Mouse (Mus musculus) liver, postnatal 0 days (tissue): Measurements from ENCODE around the gene Gm853. TPM values are rescaled to one million over a fixed set of nuclear protein-coding genes. Genes with fewer than 3 reads are reported as not detected.

ENCODE experiments used
- ATAC-seq: fragments of 200-750 bp; cut with Nextera tagmentation; 2 replicates; pipeline ENCODE4 v1.8.0; 2017; ENCODE audit warnings: mild to moderate bottlenecking, moderate library complexity
- DNase-seq: peaks from one replicate; pipeline ENCODE4 v3.0.0-alpha.2; 2016
- H3K27ac ChIP-seq: fragments of 300-500 bp; sonication (generic); 2 replicates; pipeline ENCODE4 v1.5.1; 2014; ENCODE audit warnings: antibody characterized with exemption, moderate library complexity, mild to moderate bottlenecking, low read depth
- H3K27me3 ChIP-seq: fragments of 300-500 bp; sonication (generic); 2 replicates; pipeline ENCODE4 v1.6.1; 2014; ENCODE audit warnings: low read length, control low read depth, mixed read lengths; ENCODE audit not compliant: insufficient read depth
- H3K36me3 ChIP-seq: fragments of 300-500 bp; sonication (generic); replicated peaks from 2 replicates; pipeline ENCODE4 v1.6.1; 2014; ENCODE audit warnings: mild to moderate bottlenecking, control low read depth, low read length, moderate library complexity, mixed read lengths; ENCODE audit not compliant: insufficient read depth
- H3K4me1 ChIP-seq: fragments of 300-500 bp; sonication (generic); 2 replicates; pipeline ENCODE4 v1.6.1; 2014; ENCODE audit warnings: antibody characterized with exemption, mild to moderate bottlenecking, control low read depth; ENCODE audit not compliant: insufficient read depth
- H3K4me2 ChIP-seq: fragments of 300-500 bp; sonication (generic); 2 replicates; pipeline ENCODE4 v1.6.1; 2014; ENCODE audit warnings: low read depth, mild to moderate bottlenecking, low read length, moderate library complexity, mixed read lengths
- H3K4me3 ChIP-seq: fragments of 300-500 bp; sonication (generic); 2 replicates; pipeline ENCODE4 v1.5.1; 2014; ENCODE audit warnings: low read depth, low read length
- H3K9ac ChIP-seq: fragments of 300-500 bp; sonication (generic); replicated peaks from 2 replicates; pipeline ENCODE4 v1.6.1; 2014; ENCODE audit warnings: mild to moderate bottlenecking, moderate library complexity
- H3K9me3 ChIP-seq: fragments of 300-500 bp; sonication (generic); 2 replicates; pipeline ENCODE4 v1.6.1; 2016; ENCODE audit warnings: mild to moderate bottlenecking, control low read depth, low read length, mixed read lengths
- CTCF ChIP-seq: sonication (generic); IDR thresholded peaks from 2 replicates; pipeline ENCODE4 v1.5.1; 2016; ENCODE audit warnings: antibody characterized with exemption, low read depth
- EP300 ChIP-seq: IDR thresholded peaks from 2 replicates; pipeline ENCODE4 v1.6.1; 2016; ENCODE audit warnings: antibody characterized with exemption, low read depth, mild to moderate bottlenecking
- WGBS: fragments of 180-500 bp; shearing (Covaris S2); extraction: QIAGEN DNeasy Blood & Tissue Kit; methylation state at CpG from one replicate; pipeline ENCODE4 v1.1.7; 2014; ENCODE audit not compliant: insufficient replicate concordance; 5-methylcytosine and 5-hydroxymethylcytosine counted together
- polyA plus RNA-seq: library from polyadenylated mRNA; unstranded; fragments of >200 nt; fragmentation: Nextera tagmentation; extraction: Ambion mirVana; gene quantifications from 2 replicates; pipeline ENCODE4 v1.2.1, GENCODE M21; 2015

Gene Gm853
- polyA plus RNA-seq: not detected in 2 replicates

DNA sequence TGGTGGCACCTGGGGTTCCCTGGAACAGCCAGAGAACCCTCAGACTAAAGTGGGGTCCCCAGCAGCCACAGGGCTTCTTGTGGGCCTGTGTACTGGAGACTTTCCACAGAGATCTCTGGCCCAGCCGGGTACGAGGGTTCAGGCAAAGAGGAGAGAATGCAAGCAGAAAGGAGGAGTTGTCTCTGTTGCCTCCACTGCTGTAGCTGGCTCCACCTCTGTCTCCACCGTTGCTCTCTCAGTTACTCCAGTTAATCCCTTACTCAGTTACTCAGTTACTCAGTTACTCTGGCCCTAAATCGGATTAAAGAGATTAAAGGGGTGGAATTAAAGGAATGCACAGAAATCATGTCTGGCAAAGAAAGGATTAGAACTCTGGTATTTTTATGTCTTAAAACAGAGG lies at the start of gene Gm853:
Gene Gm853 (minus strand): TSS at position 223 of the 400 bp plus-strand sequence.
- Histone ChIP-seq H3K27me3 (no peaks in the 10 kb centered on the region), H3K4me1 (no peaks in the 10 kb centered on the region), H3K36me3 (no peaks in the 10 kb centered on the region), H3K4me3 (no peak within 1 kb of the TSS), H3K9me3 (no peaks in the 10 kb centered on the region), H3K27ac (no peak within 1 kb of the TSS), H3K9ac (no peak within 1 kb of the TSS), H3K4me2 (no peak within 1 kb of the TSS)
- 66% methylated on average over 4 of the region's 4 CpGs for WGBS
- DNase-seq (no peak), ATAC-seq (no peak)
- TF ChIP-seq CTCF: no peak
- no peak for TF ChIP-seq EP300

DNA sequence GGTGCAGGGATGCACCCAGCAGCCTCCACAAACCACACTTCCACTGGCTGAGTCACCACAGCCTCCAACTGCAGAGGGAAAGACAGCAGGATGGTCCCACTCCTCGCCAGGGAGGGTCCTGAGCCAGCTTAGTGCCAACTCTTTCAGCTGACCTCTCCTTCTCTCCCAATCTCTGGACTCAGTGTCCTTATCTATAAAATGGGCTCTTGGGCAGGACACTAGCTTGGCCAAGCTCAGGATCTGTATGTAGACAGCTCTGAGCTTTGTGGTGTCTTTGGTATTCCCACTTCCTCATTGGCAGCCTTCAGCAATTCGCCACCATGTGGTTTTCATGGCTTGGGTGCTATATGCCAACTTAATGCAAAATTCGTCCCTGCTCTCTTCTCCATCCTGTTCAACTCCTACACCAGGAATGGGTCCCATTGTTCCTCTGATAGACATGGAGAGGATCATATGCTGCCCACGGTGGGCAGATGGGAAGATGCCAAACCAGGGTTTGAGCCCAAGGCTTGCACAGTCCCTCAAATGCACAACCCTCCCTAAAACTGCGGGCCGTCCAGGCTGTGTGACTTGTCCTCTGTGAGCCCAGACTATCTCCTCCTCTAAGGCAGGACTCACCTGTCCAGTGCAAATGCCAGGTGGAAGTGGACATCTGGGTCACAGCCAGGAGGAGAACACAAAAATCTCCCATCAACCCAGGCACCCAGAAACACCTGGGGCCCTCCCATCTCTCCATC lies 48.6 kb upstream of the Gm853 start:
- ATAC-seq: no peak
- Histone ChIP-seq H3K4me3 (no peak overlapping the region), H3K9ac (no peak overlapping the region), H3K4me1 (peaks cover 10% of the 10 kb centered on the region), H3K9me3 (no peaks in the 10 kb centered on the region), H3K27ac (no peak overlapping the region), H3K4me2 (no peak overlapping the region), H3K36me3 (no peaks in the 10 kb centered on the region), H3K27me3 (peaks cover 34% of the 10 kb centered on the region)
- WGBS: 53% methylated on average over 6 of the region's 6 CpGs
- no peak for DNase-seq
- no peak for TF ChIP-seq EP300
- no peak for TF ChIP-seq CTCF

DNA sequence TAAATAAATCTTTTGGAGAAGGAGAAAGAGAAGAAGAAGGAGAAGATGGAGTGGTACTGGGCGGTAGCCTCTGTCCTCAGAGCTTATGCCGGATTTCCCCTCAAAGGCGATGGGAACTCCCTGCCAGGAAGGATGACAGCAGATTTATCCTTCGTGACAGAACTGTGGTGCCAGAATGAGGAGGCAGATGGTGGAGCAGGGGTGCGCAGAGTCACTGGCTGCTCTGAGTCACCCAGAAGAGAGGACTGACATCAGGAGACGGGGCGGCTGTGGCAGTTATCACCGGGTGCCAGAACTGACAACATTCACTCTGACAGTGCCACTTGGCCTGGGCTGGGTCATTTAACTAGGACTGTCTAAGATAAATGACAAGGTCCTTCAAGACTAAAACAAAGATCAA lies 47.9 kb upstream of the Gm853 start:
- Histone ChIP-seq H3K9ac (no peak overlapping the region), H3K9me3 (no peaks in the 10 kb centered on the region), H3K4me1 (peaks cover 10% of the 10 kb centered on the region), H3K27me3 (peaks cover 27% of the 10 kb centered on the region), H3K4me2 (no peak overlapping the region), H3K27ac (no peak overlapping the region), H3K4me3 (no peak overlapping the region), H3K36me3 (no peaks in the 10 kb centered on the region)
- DNase-seq (no peak), ATAC-seq (peak; percentile 37; the same call in 1 of the 2 replicates)
- TF ChIP-seq EP300 (no peak), CTCF (no peak)
- WGBS: 70% methylated on average over 8 of the region's 8 CpGs

DNA sequence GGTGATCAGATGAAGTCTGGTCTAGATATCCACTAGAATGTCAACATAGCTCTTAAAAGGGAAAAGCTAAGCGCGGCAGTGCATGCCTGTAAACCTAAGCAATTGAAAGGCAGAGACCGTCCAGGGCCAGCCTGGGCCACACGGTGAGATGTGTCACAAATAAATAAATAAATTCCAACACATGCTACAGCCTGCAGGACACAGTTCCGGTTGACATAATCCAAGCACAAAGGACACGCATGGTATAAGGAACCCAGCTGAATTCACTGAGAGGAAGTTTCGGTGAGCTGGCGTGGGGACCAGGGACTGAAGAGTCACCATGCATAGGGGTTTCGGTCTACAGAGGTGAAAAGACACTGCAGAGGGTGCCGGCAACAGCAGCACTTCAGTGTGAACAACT lies 46.5 kb upstream of the Gm853 start:
- Histone ChIP-seq H3K4me1 (peaks cover 10% of the 10 kb centered on the region), H3K27me3 (peaks cover 22% of the 10 kb centered on the region), H3K36me3 (no peaks in the 10 kb centered on the region), H3K4me3 (no peak overlapping the region), H3K27ac (no peak overlapping the region), H3K4me2 (no peak overlapping the region), H3K9ac (no peak overlapping the region), H3K9me3 (no peaks in the 10 kb centered on the region)
- ATAC-seq (no peak), DNase-seq (no peak)
- 79% methylated on average over 10 of the region's 10 CpGs for WGBS
- TF ChIP-seq EP300 (no peak), CTCF (no peak)

DNA sequence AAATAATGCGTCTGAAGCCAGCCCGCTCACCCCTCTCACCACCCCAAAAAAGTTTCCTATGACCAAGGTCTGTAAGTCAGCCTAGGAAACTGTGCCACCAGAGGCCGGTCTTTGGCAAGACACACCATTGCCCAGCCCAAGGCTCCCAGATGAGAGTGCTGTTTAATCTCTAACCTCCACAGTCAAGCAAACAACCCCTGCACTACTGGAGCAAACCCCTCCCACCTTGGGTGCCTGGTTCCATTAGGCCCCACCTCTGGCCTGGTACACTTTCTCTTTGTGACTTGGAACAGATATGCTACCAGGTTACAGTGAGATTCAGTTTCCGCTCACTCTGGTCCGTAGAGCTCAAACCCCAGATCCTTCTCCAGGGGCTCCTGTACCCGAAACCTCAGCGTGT lies 44.9 kb upstream of the Gm853 start:
- TF ChIP-seq CTCF: no peak
- TF ChIP-seq EP300: no peak
- Histone ChIP-seq H3K27me3 (peaks cover 16% of the 10 kb centered on the region; the same call in 1 of the 2 replicates), H3K9me3 (no peaks in the 10 kb centered on the region), H3K4me2 (peak overlapping the region; percentile 44), H3K4me3 (no peak overlapping the region), H3K27ac (peak overlapping the region; percentile 57), H3K36me3 (no peaks in the 10 kb centered on the region), H3K4me1 (peaks cover 10% of the 10 kb centered on the region), H3K9ac (no peak overlapping the region)
- ATAC-seq (peak; percentile 82), DNase-seq (peak; percentile 38)
- WGBS: 76% methylated on average over 7 of the region's 7 CpGs

DNA sequence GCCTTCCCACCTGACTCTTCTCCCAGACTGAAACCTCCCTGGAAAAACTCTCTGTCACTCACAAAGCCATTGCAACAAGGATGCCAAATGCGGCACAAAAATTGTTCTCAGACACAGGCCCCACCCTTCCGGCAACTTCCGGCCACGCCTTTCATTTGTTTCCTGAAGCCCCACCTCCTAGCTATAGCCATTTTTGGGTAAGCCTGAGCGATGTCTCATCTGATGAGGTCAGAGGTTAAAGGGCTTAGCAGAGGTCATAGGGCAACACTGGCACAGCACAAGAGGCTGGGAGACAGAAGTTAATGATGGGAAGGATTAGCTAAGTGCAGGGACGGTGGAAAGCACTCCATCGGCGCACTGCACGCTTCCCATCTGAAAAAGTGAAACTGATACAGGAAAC lies 44.4 kb upstream of the Gm853 start:
- Histone ChIP-seq H3K9me3 (no peaks in the 10 kb centered on the region), H3K36me3 (no peaks in the 10 kb centered on the region), H3K4me3 (no peak overlapping the region; the same call in 1 of the 2 replicates), H3K27ac (peak overlapping the region; percentile 57; the same call in 1 of the 2 replicates), H3K4me1 (peaks cover 10% of the 10 kb centered on the region), H3K4me2 (peak overlapping the region; percentile 44), H3K27me3 (peaks cover 12% of the 10 kb centered on the region; the same call in 1 of the 2 replicates), H3K9ac (no peak overlapping the region)
- TF ChIP-seq CTCF (no peak), EP300 (no peak)
- peak; percentile 25; the same call in 1 of the 2 replicates for ATAC-seq
- DNase-seq: no peak
- 59% methylated on average over 9 of the region's 9 CpGs for WGBS
